Mouse (Mus musculus): ENCODE measurements around the gene A930004D18Rik.
A peak's percentile ranks its signal among the peaks of the same experiment; 100 is the strongest.
"Not testable (repeated sequence)": the region's sequence is repeated elsewhere in the genome, so short reads cannot be mapped to it uniquely, and the experiment has no call there.

A930004D18Rik gene

DNA sequence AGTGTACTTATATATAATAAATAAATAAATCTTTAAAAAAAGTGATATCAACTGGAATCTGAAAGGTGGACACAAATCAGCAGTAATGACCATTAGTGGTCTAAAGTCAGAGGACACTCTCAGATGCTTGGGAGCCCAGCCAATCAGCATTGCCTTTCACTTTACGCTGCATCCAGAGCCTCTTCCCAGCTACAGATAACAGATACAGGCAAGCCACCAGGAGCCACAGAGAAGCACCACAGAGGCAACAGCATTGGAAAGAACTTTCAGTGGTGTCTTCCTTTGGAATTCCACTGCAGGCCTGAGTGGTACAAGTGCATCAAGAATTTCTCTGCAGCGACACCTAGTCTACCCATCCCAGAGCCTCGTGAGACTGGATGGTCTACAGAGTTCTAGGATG is 24.7 kb downstream of the A930004D18Rik start:
- no peak for DNase-seq (ENCODE audit: low read depth, low spot score)

DNA sequence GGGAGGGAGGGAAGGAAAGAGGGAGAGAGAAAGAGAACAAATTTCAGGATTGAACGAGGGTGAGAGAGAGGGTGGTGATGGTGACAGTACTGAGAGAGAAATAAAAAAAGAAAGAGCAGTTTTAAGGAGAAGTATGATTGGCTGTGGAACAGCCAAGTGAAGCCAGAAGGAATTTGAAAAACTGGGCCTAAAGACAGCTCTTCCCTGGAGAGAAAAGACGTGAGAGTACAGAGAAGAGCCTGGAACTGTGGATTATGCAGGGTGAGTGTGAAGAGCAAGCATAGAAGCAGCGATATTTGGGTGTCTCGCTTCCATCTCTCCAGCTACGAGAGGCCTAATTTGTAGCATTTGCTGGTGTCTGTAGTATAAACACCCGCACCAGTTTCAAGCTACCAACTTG is 26.3 kb downstream of the A930004D18Rik start:
- no peak for DNase-seq (ENCODE audit: low read depth, low spot score)

DNA sequence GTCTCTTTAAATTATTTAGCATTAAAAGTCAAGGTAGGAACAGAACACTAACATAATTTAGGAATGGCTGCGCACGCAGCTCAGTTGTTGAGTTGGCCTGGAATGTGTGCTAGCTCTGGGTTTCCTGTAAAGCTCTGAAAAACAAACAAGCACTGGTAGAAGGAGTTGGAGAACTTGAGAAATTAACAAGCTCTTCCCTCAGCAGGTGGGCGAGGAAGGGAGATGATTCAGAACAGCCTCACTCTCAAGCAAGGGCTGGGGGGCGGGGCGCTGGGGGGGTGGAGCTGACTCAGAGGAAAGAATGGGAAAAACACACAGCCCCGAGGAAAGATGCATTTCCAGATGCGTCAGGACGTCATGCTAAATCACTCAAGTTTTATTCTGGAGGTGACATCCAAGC is 32.4 kb downstream of the A930004D18Rik start:
- peak; percentile 54 for DNase-seq (ENCODE audit: low read depth, low spot score)

DNA sequence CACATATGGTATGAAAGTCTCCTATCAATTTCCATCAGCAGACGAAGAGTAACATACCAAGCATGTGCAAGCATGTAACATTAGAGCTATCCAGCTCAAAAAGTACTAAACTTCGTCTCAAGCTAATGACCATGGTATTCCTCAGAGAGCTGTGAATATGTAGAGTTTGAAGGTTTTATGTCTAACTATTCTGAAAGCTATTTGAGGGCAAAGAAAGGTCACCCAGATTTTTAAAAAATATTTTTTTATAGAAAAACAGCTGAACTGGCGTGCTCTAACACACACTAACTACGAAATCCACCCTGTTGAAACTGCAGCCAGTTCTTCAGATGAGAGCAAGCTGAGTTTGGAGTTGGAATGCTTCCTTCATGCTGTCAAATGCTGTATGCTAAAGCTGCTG is 33.3 kb downstream of the A930004D18Rik start:
- DNase-seq (ENCODE audit: low read depth, low spot score), result peak; percentile 41

DNA sequence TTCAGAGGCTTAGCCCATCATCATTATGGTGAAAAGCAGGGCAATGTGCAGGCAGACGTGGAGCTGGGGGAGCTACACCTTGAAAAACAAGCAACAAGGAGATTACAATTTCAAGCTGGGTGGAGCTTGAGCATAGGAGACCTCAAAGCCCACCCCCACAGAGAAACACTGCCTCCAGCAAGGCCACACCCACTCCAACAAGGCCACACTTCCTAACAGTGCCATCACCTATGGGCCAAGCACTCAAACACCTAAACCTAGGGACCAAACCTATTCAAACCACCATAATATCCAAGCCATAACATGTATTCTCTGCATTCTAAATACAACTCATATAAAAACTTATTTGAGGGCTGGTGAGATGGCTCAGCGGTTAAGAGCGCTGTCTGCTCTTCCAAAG is 35.2 kb downstream of the A930004D18Rik start:
- DNase-seq (ENCODE audit: low read depth, low spot score), result no peak

DNA sequence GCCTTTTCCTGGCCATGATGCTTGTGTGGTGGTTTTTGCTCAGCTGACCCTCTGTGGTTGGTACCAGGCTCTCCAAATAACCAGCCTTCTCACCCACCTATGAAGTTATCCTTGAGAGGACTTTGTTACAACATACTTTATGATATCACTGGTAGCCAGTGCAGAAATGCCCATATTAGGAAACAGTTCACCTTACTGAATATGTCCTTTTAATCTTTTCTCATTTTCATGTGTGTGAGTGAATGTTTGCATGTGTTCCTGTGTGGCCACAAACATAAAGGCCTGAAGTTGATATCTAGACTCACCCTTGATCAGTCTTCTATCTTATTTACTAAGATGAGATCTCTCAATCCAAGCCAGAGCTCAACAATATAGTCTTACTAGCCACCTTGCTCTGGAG is 40.7 kb downstream of the A930004D18Rik start, which contains the start of gene H2al2a:
Gene H2al2a, minus strand, starts transcription at position 101 of the 400 bp plus-strand sequence.
- DNase-seq (ENCODE audit: low read depth, low spot score), result no peak

DNA sequence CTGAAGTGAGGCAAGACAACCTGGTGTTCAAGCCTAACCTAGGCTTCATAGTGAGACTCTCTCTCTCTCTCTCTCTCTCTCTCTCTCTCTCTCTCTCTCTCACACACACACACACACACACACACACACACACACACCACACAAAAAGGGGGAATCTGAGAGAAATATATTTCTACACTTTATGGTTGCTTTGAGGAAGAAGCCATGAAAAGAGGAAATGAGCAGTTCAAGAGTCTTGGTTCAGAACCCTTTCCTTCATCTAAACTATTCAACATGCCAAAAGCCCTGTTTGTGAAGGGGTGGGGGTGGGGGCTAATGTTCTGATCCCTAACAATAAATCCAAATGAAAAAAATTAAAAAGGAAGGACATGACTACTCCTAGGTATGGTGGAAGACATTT is 48.0 kb downstream of the A930004D18Rik start:
- DNase-seq (ENCODE audit: low read depth, low spot score), result no peak

DNA sequence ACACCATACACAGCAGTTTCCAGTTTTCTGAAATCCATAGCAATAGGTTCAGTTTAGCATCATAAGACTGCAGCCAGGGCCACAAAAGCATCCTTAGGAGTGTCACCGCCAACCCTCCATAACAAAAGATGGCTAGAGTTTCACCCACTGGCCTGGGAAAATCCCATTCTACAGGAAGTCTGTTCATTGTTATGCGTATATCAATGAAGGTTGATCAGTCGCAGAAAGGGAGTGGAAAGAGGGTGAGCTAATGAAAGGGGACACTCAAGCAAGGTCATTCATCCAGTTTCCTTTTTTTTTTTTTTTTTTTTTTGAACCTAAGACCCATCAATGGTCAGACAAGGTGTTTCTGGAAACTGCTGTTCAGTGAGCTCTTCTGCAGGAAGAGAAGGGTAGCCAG is 48.4 kb downstream of the A930004D18Rik start:
- no peak for DNase-seq (ENCODE audit: low read depth, low spot score)

DNA sequence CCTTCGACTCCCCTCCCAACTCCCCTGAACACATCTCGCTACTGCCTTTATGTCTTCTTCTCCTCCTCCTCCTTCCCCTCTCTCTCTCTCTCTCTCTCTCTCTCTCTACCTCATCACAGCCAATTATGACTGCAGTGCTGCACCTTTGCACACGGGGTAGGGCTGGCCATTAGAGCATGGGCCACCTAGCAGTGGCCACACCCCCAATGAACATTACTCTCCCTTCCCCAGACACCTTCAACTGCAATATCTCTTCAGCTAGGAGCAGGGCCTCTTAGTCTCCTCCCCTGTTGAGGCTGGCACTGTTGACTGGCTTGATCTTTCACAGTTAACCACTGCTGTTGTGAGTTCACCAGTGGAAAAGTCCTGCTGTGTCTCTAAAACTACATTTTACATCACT is 50.8 kb downstream of the A930004D18Rik start:
- DNase-seq (ENCODE audit: low read depth, low spot score), result no peak

DNA sequence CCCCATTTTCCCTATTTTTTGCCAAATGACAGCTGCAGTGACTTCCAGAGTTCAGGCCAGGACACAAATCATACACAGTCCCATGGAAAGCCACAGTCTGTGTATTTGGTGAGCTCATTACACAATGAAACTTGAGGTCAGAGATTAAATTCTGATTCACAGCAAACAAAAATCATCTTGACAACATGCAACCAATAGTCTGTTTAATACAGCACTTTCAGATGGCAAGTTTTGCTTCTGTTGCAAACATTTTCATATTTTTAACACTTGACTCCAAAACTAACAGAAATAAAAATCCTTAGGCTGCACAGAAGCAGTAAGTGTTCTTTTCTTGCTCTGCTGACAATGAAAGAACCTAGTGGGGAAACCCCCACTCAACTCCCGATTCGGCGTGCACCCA is 52.8 kb downstream of the A930004D18Rik start:
- no peak for DNase-seq (ENCODE audit: low read depth, low spot score)

DNA sequence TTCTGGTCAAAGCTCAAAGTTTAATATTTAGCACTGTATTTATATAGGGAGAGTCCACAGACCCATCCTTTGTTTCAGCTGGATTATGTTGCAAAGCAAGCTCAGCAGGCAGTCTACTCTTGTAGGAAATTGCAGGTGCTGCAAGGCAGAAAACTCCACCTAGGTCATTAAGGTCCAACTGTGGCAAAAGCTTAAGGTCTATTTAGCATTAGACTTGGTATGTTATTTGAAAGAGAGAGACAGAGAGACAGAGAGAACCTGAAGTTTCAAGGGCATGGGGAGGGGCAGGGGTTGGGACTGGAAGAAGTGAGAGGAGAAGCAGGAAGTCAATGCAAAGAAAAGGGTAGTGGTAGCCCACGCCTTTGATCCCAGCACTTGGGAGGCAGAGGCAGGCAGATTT is 54.8 kb downstream of the A930004D18Rik start:
- no peak for DNase-seq (ENCODE audit: low read depth, low spot score)

DNA sequence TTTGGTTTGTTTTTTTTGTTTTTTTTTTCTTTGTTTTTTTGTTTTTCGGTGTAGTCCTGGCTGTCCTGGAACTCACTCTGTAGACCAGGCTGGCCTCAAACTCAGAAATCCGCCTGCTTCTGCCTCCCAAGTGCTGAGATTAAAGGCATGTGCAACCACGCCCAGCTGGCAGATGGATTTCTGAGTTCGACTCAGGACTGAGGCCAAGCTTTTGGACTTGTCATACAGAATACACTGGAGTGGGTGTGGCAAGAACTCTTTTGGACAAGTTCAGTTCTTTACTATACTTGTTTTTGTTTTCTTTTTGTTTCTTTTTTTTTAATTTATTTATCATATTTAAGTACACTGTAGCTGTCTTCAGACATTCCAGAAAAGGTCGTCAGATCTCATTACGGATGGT is 58.8 kb downstream of the A930004D18Rik start:
- DNase-seq (ENCODE audit: low read depth, low spot score), result no peak

DNA sequence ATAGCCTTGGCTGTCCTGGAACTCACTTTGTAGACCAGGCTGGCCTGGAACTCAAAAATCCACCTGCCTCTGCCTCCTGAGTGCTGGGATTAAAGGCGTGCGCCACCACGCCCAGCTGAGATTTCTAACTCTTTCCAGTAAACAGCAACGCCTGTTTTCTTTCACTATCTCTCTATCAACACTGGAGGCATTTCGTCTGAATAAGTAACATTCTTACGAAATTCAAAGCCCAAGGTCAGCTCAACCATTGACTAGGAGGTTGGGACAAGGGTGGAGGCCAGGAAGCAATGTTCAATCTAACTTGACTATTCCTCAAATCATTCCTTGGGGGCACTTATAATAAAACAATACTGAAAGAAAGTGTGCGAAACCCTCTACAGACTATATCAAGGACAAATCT is 59.3 kb downstream of the A930004D18Rik start:
- not testable (repeated sequence) for DNase-seq (ENCODE audit: low read depth, low spot score)

DNA sequence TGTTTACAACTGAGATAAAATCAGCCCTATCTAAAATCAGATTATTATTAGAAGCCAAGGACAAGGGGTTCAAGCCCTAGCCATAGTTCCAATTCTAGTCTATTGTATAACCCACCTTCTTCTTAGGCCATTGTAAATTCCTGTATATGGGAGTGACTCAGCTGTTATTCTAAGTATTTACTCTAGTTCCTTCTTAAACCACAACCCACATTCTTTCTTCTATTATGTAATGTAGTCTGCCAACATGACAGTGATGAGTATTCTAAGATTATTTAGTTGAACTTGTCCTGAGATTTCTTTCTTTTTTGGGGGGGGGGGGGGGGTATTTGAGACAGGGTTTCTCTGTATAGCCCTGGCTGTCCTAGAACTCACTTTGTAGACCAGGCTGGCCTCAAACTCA is 59.9 kb downstream of the A930004D18Rik start:
- not testable (repeated sequence) for DNase-seq (ENCODE audit: low read depth, low spot score)

DNA sequence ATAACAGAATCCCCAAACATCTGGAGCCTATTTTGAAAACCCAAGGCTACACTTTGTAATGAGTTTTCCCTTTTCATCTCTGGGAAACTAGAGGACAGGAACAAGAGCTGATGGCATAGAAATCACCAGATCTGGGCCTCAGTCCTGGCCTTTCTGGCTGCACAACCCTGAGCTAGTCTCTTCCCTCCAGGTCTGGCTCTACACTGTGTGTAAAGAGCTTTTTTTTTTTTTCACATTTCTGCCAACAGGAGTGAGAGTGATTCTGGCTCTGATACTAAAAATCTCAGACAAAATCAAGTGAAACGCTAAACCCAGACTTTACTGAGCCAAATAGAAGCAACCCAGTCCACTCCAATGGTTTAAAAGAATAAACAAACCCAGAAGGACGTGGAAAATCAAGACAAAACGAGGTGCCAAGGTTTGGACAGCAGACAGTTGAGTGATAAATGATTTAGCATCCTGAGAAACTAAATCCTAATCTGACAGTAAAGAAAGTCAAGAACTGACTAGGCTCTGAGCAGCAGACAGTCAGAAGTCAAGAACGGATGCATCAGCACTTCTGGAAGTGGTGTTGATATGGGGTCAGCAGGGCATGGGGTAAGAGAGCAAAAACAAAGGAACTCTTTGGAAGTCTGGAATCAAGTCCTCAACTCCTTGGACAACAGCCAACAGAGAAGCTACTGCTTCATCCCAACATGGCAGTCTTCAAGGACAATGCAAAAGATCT is 61.8 kb downstream of the A930004D18Rik start:
- DNase-seq (ENCODE audit: low read depth, low spot score), result no peak
